Mouse (Mus musculus) cerebellum, adult 2 months (tissue): Measurements from ENCODE around the gene Tmem101. TPM values are rescaled to one million over a fixed set of nuclear protein-coding genes. Genes with fewer than 3 reads are reported as not detected.

ENCODE experiments used
- DNase-seq, 2 experiments: peaks; one replicate each; pipeline ENCODE4 v3.0.0; 2021
- H3K27ac ChIP-seq: fragments of 200-500 bp; 2 replicates; pipeline ENCODE4 v1.5.1; 2012; ENCODE audit warnings: low read length, control low read depth, inconsistent platforms; ENCODE audit not compliant: insufficient read depth
- H3K27me3 ChIP-seq: fragments of 200-500 bp; 2 replicates; pipeline ENCODE4 v1.6.1; 2012; ENCODE audit warnings: inconsistent platforms, mild to moderate bottlenecking, low read length, moderate library complexity; ENCODE audit not compliant: control insufficient read depth, insufficient read depth
- H3K4me1 ChIP-seq: fragments of 200-500 bp; 2 replicates; pipeline ENCODE4 v1.6.1; 2011; ENCODE audit warnings: low read length; ENCODE audit not compliant: control insufficient read depth, insufficient read depth
- H3K4me3 ChIP-seq: fragments of 200-500 bp; replicated peaks from 2 replicates; pipeline ENCODE3; 2011; ENCODE audit warnings: mild to moderate bottlenecking, low read depth, low read length, control low read depth; ENCODE audit not compliant: insufficient read depth
- CTCF ChIP-seq: fragments of 200-500 bp; IDR thresholded peaks from 2 replicates; pipeline ENCODE4 v1.5.1; 2011; ENCODE audit warnings: low read depth, mild to moderate bottlenecking, control low read depth, low read length, moderate library complexity, borderline replicate concordance; ENCODE audit not compliant: insufficient read depth
- POLR2A ChIP-seq: fragments of 200-500 bp; IDR thresholded peaks from 2 replicates; pipeline ENCODE4 v1.6.1; 2011; ENCODE audit warnings: low read length, control low read depth, borderline replicate concordance; ENCODE audit not compliant: insufficient read depth
- WGBS: fragments of 180-500 bp; shearing (Covaris S2); methylation state at CpG from one replicate; pipeline ENCODE4 v1.1.7; 2018; 5-methylcytosine and 5-hydroxymethylcytosine counted together
- polyA plus RNA-seq: library from polyadenylated mRNA; depleted of rRNA; stranded (reverse); fragments of >200 nt; gene quantifications from 2 replicates; pipeline ENCODE4 v1.2.3, GENCODE M21; 2012; rRNA removed

Tmem101 gene
- polyA plus RNA-seq, 1 experiment: 33.2 TPM

- Histone ChIP-seq H3K4me1 (no peaks in the 10 kb centered on the region), H3K27ac (no peak overlapping the region), H3K27me3 (no peaks in the 10 kb centered on the region), H3K4me3 (no peak overlapping the region)
- no peak for TF ChIP-seq CTCF
- TF ChIP-seq POLR2A: no peak
- 6% methylated on average over 4 of the region's 4 CpGs for WGBS
- no peak for DNase-seq
These were observed 21.7 kb downstream of the Tmem101 start for GRCm38 (mm10) chr11:102134516-102134915.

GRCm38 (mm10) chr11:102117386-102117785, 38.8 kb downstream of the Tmem101 start:
- no peak for DNase-seq
- Histone ChIP-seq H3K4me3 (no peak overlapping the region), H3K27ac (no peak overlapping the region), H3K4me1 (no peaks in the 10 kb centered on the region), H3K27me3 (no peaks in the 10 kb centered on the region)
- 84% methylated on average over 6 of the region's 6 CpGs for WGBS
- TF ChIP-seq CTCF: no peak
- no peak for TF ChIP-seq POLR2A

DNA sequence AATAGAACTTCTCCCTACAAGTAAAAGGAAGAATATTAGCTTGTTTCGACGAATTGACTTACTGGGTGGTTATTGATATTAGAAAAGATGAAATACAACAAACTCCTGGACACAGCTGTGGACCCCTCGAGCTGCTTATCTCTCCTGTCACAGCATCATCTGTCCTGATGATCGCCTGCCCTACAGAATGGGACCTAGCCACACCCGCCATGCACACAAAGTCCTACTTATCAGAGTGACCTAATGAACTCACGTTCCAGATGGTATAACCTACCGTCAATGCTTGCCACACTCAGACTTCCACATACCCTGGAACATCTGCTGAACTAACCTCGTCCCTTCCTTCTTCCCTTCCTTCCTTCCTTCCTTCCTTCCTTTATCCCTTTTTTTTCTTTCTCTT, 40.0 kb downstream of the Tmem101 start:
- Histone ChIP-seq H3K27ac (no peak overlapping the region), H3K4me1 (no peaks in the 10 kb centered on the region), H3K4me3 (no peak overlapping the region), H3K27me3 (no peaks in the 10 kb centered on the region)
- DNase-seq: no peak
- TF ChIP-seq POLR2A (no peak), CTCF (no peak)
- WGBS: 85% methylated on average over 8 of the region's 8 CpGs

DNA sequence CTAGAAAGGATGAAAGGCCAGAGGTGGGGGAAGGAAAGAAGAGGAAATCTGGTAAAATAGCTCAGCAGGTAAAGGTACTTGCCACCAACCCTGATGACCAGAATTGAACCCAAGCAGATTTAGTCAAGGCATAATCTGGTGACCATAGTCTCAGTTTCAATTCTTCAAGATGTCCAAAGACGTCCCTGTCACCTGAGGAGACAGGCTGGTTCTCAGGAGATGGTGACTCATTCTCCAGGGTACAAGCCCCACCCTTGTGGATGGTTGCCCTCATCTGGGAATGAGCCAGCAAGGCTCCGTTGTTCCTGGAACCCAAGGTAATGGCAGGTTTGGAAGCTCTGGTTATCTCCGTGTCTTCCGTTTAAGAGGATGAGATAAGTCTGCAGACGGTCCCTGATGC, 44.6 kb downstream of the Tmem101 start:
- H3K4me1 ChIP-seq: no peaks in the 10 kb centered on the region
- H3K4me3 ChIP-seq: no peak overlapping the region
- H3K27ac ChIP-seq: no peak overlapping the region
- no peak for DNase-seq
- WGBS: 88% methylated on average over 5 of the region's 5 CpGs
- peaks cover 2% of the 10 kb centered on the region; the same call in 1 of the 2 replicates for H3K27me3 ChIP-seq
- no peak for TF ChIP-seq POLR2A
- no peak for TF ChIP-seq CTCF

DNA sequence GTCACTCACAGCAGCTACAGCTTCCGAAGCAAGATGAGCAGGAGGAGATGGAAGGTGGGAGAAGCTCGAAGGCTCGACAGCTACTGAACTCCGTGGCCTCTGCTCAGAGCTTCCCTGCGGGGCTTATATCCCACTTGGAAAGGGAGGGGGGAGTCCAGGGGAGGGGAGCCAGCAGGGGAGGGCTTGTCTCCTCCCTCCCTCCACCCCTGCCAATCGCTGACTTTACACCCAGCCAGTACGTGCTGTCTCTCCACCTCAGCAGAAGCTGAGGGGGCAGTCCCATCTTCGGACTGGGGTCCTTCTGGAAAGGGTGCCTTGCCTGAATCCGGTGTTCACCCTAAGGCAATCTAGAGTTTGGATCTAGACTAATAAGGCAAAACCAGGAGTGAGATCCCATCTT, 48.5 kb downstream of the Tmem101 start, which contains the start of gene Pyy:
Pyy (minus strand) TSS at position 101 of the 400 bp plus-strand sequence.
- no peak within 1 kb of the TSS for H3K27ac ChIP-seq
- no peak for DNase-seq
- H3K4me3 ChIP-seq: no peak within 1 kb of the TSS
- no peaks in the 10 kb centered on the region for H3K4me1 ChIP-seq
- 13% methylated on average over 9 of the region's 9 CpGs for WGBS
- TF ChIP-seq POLR2A (no peak), CTCF (no peak)
- H3K27me3 ChIP-seq: peaks cover 2% of the 10 kb centered on the region; the same call in 1 of the 2 replicates

- Histone ChIP-seq H3K27ac (no peak overlapping the region), H3K4me3 (no peak overlapping the region), H3K27me3 (peaks cover 2% of the 10 kb centered on the region; the same call in 1 of the 2 replicates), H3K4me1 (no peaks in the 10 kb centered on the region)
- TF ChIP-seq CTCF: no peak
- TF ChIP-seq POLR2A: no peak
- 5% methylated on average over 21 of the region's 21 CpGs for WGBS
- no peak for DNase-seq
These were observed 49.3 kb downstream of the Tmem101 start for GRCm38 (mm10) chr11:102106911-102107310.

Other genes starting within 250 kb of the Tmem101 start
- 1.4 and 1.7 TPM in 2 replicates for gene Sost, start 189.4 kb downstream of the Tmem101 start, polyA plus RNA-seq
- gene Cfap97d1, start 172.1 kb downstream of the Tmem101 start, polyA plus RNA-seq: not detected in 2 replicates
- gene Dusp3, start 169.4 kb downstream of the Tmem101 start, polyA plus RNA-seq: 86.0 and 98.5 TPM in 2 replicates
- 158 and 185 TPM in 2 replicates for gene Mpp3, start 127.9 kb downstream of the Tmem101 start, polyA plus RNA-seq
- 0.38 and 0.63 TPM in 2 replicates for gene Cd300lg, start 114.9 kb downstream of the Tmem101 start, polyA plus RNA-seq
- 50.3 and 55.3 TPM in 2 replicates for gene Mpp2, start 67.9 kb downstream of the Tmem101 start, polyA plus RNA-seq
- gene Ppy, start 55.1 kb downstream of the Tmem101 start, polyA plus RNA-seq: not detected in 2 replicates
- 7.1 and 7.4 TPM in 2 replicates for gene Pyy, start 48.6 kb downstream of the Tmem101 start, polyA plus RNA-seq
- not detected in 2 replicates for gene Nags, start 10.9 kb downstream of the Tmem101 start, polyA plus RNA-seq
- gene Lsm12, start 28.9 kb upstream of the Tmem101 start, polyA plus RNA-seq: 35.2 and 40.2 TPM in 2 replicates
- gene G6pc3, start 33.2 kb upstream of the Tmem101 start, polyA plus RNA-seq: 115 and 120 TPM in 2 replicates
- 188 and 194 TPM in 2 replicates for gene Hdac5, start 73.8 kb upstream of the Tmem101 start, polyA plus RNA-seq
- gene BC030867, start 92.5 kb upstream of the Tmem101 start, polyA plus RNA-seq: 1.3 and 2.2 TPM in 2 replicates
- gene Asb16, start 112.3 kb upstream of the Tmem101 start, polyA plus RNA-seq: 3.1 and 4.0 TPM in 2 replicates
- gene Tmub2, start 128.5 kb upstream of the Tmem101 start, polyA plus RNA-seq: 82.7 and 85.3 TPM in 2 replicates
- gene Atxn7l3, start 140.2 kb upstream of the Tmem101 start, polyA plus RNA-seq: 93.3 and 101 TPM in 2 replicates
- gene Ubtf, start 163.3 kb upstream of the Tmem101 start, polyA plus RNA-seq: 94.6 and 95.8 TPM in 2 replicates
- gene Slc4a1, start 209.8 kb upstream of the Tmem101 start, polyA plus RNA-seq: 0.72 and 0.90 TPM in 2 replicates
- gene Rundc3a, start 237.0 kb upstream of the Tmem101 start, polyA plus RNA-seq: 446 and 460 TPM in 2 replicates